Mouse (Mus musculus): ENCODE results near the gene Nbea. TPM values are rescaled to one million over a fixed set of nuclear protein-coding genes. Genes with fewer than 3 reads are reported as not detected.

Nbea gene
- polyA plus RNA-seq, 1 experiment from 2014 or later, result 54.2 TPM

- Histone ChIP-seq H3K9ac (ENCODE audit: low read depth, low read length) (no peak overlapping the region), H3K4me2 (ENCODE audit: low read length) (no peak overlapping the region), H3K9me3 (ENCODE audit: control insufficient read depth, low read length) (no peaks in the 10 kb centered on the region), H3K27ac (ENCODE audit: low read depth, low read length) (0 out of 2 replicates have a peak overlapping the region, but pooled peaks have one; percentile 4), H3K4me3 (ENCODE audit: low read length) (no peak overlapping the region), H3K36me3 (ENCODE audit: control insufficient read depth, insufficient read depth, low read length) (no peaks in the 10 kb centered on the region), H3K4me1 (ENCODE audit: control insufficient read depth, insufficient read depth, low read depth, low read length) (peaks cover 8% of the 10 kb centered on the region; the same call in 1 of the 2 replicates), H3K27me3 (replicated peaks; ENCODE audit: control insufficient read depth, insufficient read depth, low read length) (no peaks in the 10 kb centered on the region)
- 49% methylated on average over 10 of the region's 10 CpGs for WGBS
- no peak for ATAC-seq
Observed at GRCm38 (mm10) chr3:55828481-55829256, 354.8 kb downstream of the Nbea start.

GRCm38 (mm10) chr3:55824864-55825263, 358.6 kb downstream of the Nbea start:
- Histone ChIP-seq H3K9me3 (ENCODE audit: control insufficient read depth, low read length) (no peaks in the 10 kb centered on the region), H3K4me2 (ENCODE audit: low read length) (no peak overlapping the region), H3K27ac (ENCODE audit: low read depth, low read length) (no peak overlapping the region), H3K9ac (ENCODE audit: low read depth, low read length) (no peak overlapping the region), H3K36me3 (ENCODE audit: control insufficient read depth, insufficient read depth, low read length) (no peaks in the 10 kb centered on the region), H3K4me3 (ENCODE audit: low read length) (no peak overlapping the region), H3K4me1 (ENCODE audit: control insufficient read depth, insufficient read depth, low read depth, low read length) (0 out of 2 replicates have a peak, but pooled peaks cover 5% of the 10 kb centered on the region), H3K27me3 (replicated peaks; ENCODE audit: control insufficient read depth, insufficient read depth, low read length) (no peaks in the 10 kb centered on the region)
- 44% methylated on average over 3 of the region's 3 CpGs for WGBS
- no peak for ATAC-seq

- Histone ChIP-seq H3K4me1 (ENCODE audit: control insufficient read depth, insufficient read depth, low read depth, low read length) (peaks cover 2% of the 10 kb centered on the region; the same call in 1 of the 2 replicates), H3K36me3 (ENCODE audit: control insufficient read depth, insufficient read depth, low read length) (no peaks in the 10 kb centered on the region), H3K27me3 (replicated peaks; ENCODE audit: control insufficient read depth, insufficient read depth, low read length) (no peaks in the 10 kb centered on the region), H3K27ac (ENCODE audit: low read depth, low read length) (no peak overlapping the region), H3K9ac (ENCODE audit: low read depth, low read length) (no peak overlapping the region), H3K9me3 (ENCODE audit: control insufficient read depth, low read length) (no peaks in the 10 kb centered on the region), H3K4me3 (ENCODE audit: low read length) (no peak overlapping the region), H3K4me2 (ENCODE audit: low read length) (no peak overlapping the region)
- ATAC-seq, result no peak
Observed at GRCm38 (mm10) chr3:55819598-55819997, 363.9 kb downstream of the Nbea start.

- H3K4me1 ChIP-seq (ENCODE audit: control insufficient read depth, insufficient read depth, low read depth, low read length), result peaks cover 2% of the 10 kb centered on the region; the same call in 1 of the 2 replicates
- no peak overlapping the region for H3K4me3 ChIP-seq (ENCODE audit: low read length)
- 92% methylated on average over 2 of the region's 2 CpGs for WGBS
- no peaks in the 10 kb centered on the region for H3K9me3 ChIP-seq (ENCODE audit: control insufficient read depth, low read length)
- ATAC-seq, result no peak
- H3K9ac ChIP-seq (ENCODE audit: low read depth, low read length), result no peak overlapping the region
- H3K36me3 ChIP-seq (ENCODE audit: control insufficient read depth, insufficient read depth, low read length), result no peaks in the 10 kb centered on the region
- H3K4me2 ChIP-seq (ENCODE audit: low read length), result no peak overlapping the region
- H3K27ac ChIP-seq (ENCODE audit: low read depth, low read length), result no peak overlapping the region
- no peaks in the 10 kb centered on the region for H3K27me3 ChIP-seq (replicated peaks; ENCODE audit: control insufficient read depth, insufficient read depth, low read length)
Observed at GRCm38 (mm10) chr3:55818082-55818481, 365.4 kb downstream of the Nbea start.

GRCm38 (mm10) chr3:55816638-55817375, 366.7 kb downstream of the Nbea start:
- peaks cover 2% of the 10 kb centered on the region; the same call in 1 of the 2 replicates for H3K4me1 ChIP-seq (ENCODE audit: control insufficient read depth, insufficient read depth, low read depth, low read length)
- no peak for ATAC-seq
- no peak overlapping the region for H3K4me2 ChIP-seq (ENCODE audit: low read length)
- no peaks in the 10 kb centered on the region for H3K36me3 ChIP-seq (ENCODE audit: control insufficient read depth, insufficient read depth, low read length)
- H3K27me3 ChIP-seq (replicated peaks; ENCODE audit: control insufficient read depth, insufficient read depth, low read length), result no peaks in the 10 kb centered on the region
- no peak overlapping the region for H3K4me3 ChIP-seq (ENCODE audit: low read length)
- H3K9me3 ChIP-seq (ENCODE audit: control insufficient read depth, low read length), result no peaks in the 10 kb centered on the region
- WGBS, result 74% methylated on average over 6 of the region's 6 CpGs
- H3K9ac ChIP-seq (ENCODE audit: low read depth, low read length), result no peak overlapping the region
- H3K27ac ChIP-seq (ENCODE audit: low read depth, low read length), result peak overlapping the region; percentile 23; the same call in 1 of the 2 replicates

- Histone ChIP-seq H3K36me3 (ENCODE audit: control insufficient read depth, insufficient read depth, low read length) (no peaks in the 10 kb centered on the region), H3K9me3 (ENCODE audit: control insufficient read depth, low read length) (no peaks in the 10 kb centered on the region), H3K27me3 (replicated peaks; ENCODE audit: control insufficient read depth, insufficient read depth, low read length) (no peaks in the 10 kb centered on the region), H3K4me3 (ENCODE audit: low read length) (no peak overlapping the region), H3K4me2 (ENCODE audit: low read length) (no peak overlapping the region), H3K9ac (ENCODE audit: low read depth, low read length) (no peak overlapping the region), H3K27ac (ENCODE audit: low read depth, low read length) (no peak overlapping the region), H3K4me1 (ENCODE audit: control insufficient read depth, insufficient read depth, low read depth, low read length) (peaks cover 2% of the 10 kb centered on the region; the same call in 1 of the 2 replicates)
- ATAC-seq, result no peak
- 60% methylated on average over 5 of the region's 5 CpGs for WGBS
Observed at GRCm38 (mm10) chr3:55816096-55816495, 367.4 kb downstream of the Nbea start.

GRCm38 (mm10) chr3:55814993-55815625, 368.4 kb downstream of the Nbea start:
- no peak overlapping the region for H3K9ac ChIP-seq (ENCODE audit: low read depth, low read length)
- no peak for ATAC-seq

GRCm38 (mm10) chr3:55794768-55795167, 388.7 kb downstream of the Nbea start:
- WGBS, result 43% methylated on average over 2 of the region's 2 CpGs
- no peaks in the 10 kb centered on the region for H3K36me3 ChIP-seq (ENCODE audit: control insufficient read depth, insufficient read depth, low read length)
- no peak overlapping the region for H3K4me3 ChIP-seq (ENCODE audit: low read length)
- H3K4me2 ChIP-seq (ENCODE audit: low read length), result no peak overlapping the region
- ATAC-seq, result no peak
- no peak overlapping the region for H3K27ac ChIP-seq (ENCODE audit: low read depth, low read length)
- no peak overlapping the region for H3K9ac ChIP-seq (ENCODE audit: low read depth, low read length)
- peaks cover under 1% of the 10 kb centered on the region; the same call in 1 of the 2 replicates for H3K4me1 ChIP-seq (ENCODE audit: control insufficient read depth, insufficient read depth, low read depth, low read length)
- no peaks in the 10 kb centered on the region for H3K9me3 ChIP-seq (ENCODE audit: control insufficient read depth, low read length)
- no peaks in the 10 kb centered on the region for H3K27me3 ChIP-seq (replicated peaks; ENCODE audit: control insufficient read depth, insufficient read depth, low read length)

More at GRCm38 (mm10) chr3:55814993-55815625, 368.4 kb downstream of the Nbea start:
- H3K27ac ChIP-seq (ENCODE audit: low read depth, low read length), result no peak overlapping the region
- no peaks in the 10 kb centered on the region for H3K9me3 ChIP-seq (ENCODE audit: control insufficient read depth, low read length)
- no peaks in the 10 kb centered on the region for H3K36me3 ChIP-seq (ENCODE audit: control insufficient read depth, insufficient read depth, low read length)
- WGBS, result 46% methylated on average over 5 of the region's 5 CpGs
- no peak overlapping the region for H3K4me3 ChIP-seq (ENCODE audit: low read length)
- no peak overlapping the region for H3K4me2 ChIP-seq (ENCODE audit: low read length)
- peaks cover 2% of the 10 kb centered on the region; the same call in 1 of the 2 replicates for H3K4me1 ChIP-seq (ENCODE audit: control insufficient read depth, insufficient read depth, low read depth, low read length)
- H3K27me3 ChIP-seq (replicated peaks; ENCODE audit: control insufficient read depth, insufficient read depth, low read length), result no peaks in the 10 kb centered on the region

Measured in hindbrain, embryonic 16.5 days (tissue).